Mouse (Mus musculus) mesoderm, embryonic 11.5 days (tissue): Measurements from ENCODE around the gene Adgrg3.

Experiments used
- DNase-seq: peaks from one replicate; pipeline ENCODE4 v3.0.0-alpha.2; 2012; ENCODE audit warnings: low read depth, low spot score

Adgrg3 gene

GRCm38 (mm10) chr8:95017451-95017850 lies at the start of gene Adgrg3:
Gene Adgrg3 (plus strand): TSS chr8:95017692.
- DNase-seq = no peak

- DNase-seq = no peak
These were observed 44.2 kb upstream of the Adgrg3 start for GRCm38 (mm10) chr8:94973270-94973669.

- no peak for DNase-seq
These were observed 43.7 kb upstream of the Adgrg3 start for GRCm38 (mm10) chr8:94973786-94974185.

- no peak for DNase-seq
These were observed 42.9 kb upstream of the Adgrg3 start, which contains the start of gene Adgrg1 for GRCm38 (mm10) chr8:94974467-94975165. Gene Adgrg1 (plus strand): TSS chr8:94974751.

GRCm38 (mm10) chr8:94976651-94977417 lies 40.7 kb upstream of the Adgrg3 start:
- DNase-seq = no peak

- no peak for DNase-seq
These were observed 39.4 kb upstream of the Adgrg3 start for GRCm38 (mm10) chr8:94978131-94978530.

DNA sequence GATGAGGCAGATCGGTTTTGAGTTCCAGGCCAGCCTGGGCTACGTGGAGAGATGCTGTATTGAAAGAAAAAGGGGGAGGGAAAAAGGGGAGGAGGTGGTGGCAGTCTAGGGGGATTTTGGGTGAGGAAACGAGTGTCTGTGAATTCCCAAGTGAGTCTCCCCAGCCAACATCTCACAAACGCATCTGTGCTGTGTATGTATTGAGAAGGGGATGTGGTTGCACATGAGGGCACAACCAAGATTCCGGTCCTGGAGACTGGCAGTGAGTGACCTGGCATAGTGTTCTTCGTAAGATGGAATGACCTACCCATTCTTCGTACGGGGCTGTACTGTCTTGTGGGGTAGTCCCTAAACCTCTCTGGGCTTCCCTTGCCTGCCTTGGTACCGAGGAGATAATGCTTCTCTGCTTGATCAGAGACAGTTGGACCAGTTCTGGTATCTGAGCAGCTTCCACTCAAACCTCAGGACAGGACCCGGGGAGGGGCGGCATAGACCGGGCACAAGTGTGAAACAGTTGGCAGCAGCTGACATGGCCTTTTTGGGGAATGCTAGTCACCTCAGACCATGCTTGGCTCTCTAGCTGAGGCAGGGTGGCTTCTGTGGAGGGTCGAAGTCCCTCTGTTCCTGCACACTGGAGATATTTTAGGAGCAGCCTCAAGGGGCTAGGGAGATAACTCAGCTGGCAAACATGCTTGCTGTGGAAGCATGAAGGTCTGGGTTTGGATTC lies 38.7 kb upstream of the Adgrg3 start:
- DNase-seq = no peak

- no peak for DNase-seq
These were observed 37.3 kb upstream of the Adgrg3 start for GRCm38 (mm10) chr8:94980176-94980575.

- DNase-seq = no peak
These were observed 36.5 kb upstream of the Adgrg3 start for GRCm38 (mm10) chr8:94980976-94981375.

- DNase-seq = no peak
These were observed 35.6 kb upstream of the Adgrg3 start for GRCm38 (mm10) chr8:94981848-94982247.

DNA sequence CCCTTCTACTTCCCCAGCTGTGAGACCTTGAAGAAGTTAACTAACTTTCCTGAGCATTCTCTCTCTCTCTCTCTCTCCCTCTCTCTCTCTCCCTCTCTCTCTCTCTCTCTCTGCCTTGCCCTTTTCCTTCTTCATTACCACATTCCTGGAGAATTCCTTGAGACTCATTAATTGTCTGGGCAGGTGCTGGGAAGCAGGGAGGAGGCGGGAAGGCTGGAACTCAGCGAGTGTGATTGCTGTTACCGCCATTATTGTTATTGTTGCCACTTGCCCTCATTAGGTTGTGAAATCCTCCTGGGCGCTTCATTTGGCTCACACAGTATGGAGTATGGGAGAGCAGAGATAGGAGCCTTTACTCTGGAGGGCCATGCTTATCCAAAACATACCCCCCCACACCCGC lies 34.3 kb upstream of the Adgrg3 start:
- no peak for DNase-seq

- peak; percentile 48 for DNase-seq
These were observed 33.5 kb upstream of the Adgrg3 start for GRCm38 (mm10) chr8:94983881-94984516.

DNA sequence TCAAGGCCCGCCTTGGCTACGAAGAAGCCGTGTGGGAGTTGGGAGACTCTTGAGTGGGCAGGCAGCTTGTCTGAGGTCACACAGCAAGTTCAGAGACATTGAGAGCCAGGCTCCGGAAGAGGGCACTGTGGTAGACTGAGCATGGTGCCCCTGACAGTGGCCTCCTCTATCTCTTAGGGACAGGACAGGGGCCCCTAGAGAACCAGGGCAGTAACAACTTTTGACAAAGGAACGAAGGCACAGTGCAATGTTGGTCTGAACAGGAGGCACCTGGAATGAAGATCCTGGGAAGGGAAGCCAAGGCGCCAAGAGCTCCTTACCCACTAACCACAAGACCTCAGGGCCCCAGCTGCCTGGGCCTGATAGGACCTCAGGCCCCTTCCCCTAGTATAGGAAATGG lies 32.5 kb upstream of the Adgrg3 start:
- no peak for DNase-seq

GRCm38 (mm10) chr8:94986676-94987075 lies 30.8 kb upstream of the Adgrg3 start:
- no peak for DNase-seq

GRCm38 (mm10) chr8:94987553-94987952 lies 29.9 kb upstream of the Adgrg3 start:
- no peak for DNase-seq

DNA sequence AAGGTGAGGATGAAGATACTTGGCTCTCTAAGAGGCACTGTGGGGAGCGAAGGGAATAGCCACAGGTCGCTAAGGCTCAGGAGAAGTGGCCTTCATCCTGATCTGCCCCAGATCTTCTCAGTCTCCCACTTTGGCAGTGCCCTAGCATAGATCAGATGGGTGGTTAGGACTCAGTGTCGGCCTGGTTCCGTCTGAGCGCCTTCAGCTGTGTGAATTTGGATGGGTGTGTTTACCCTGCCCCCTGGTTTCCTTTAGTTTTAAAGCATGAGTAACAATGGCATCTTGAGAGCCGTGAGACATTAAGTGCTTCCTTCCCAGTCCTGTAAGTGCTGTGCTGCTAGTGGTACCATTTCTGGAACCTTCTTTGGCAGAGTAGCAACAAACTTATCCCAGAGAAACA lies 28.9 kb upstream of the Adgrg3 start:
- DNase-seq = no peak

DNA sequence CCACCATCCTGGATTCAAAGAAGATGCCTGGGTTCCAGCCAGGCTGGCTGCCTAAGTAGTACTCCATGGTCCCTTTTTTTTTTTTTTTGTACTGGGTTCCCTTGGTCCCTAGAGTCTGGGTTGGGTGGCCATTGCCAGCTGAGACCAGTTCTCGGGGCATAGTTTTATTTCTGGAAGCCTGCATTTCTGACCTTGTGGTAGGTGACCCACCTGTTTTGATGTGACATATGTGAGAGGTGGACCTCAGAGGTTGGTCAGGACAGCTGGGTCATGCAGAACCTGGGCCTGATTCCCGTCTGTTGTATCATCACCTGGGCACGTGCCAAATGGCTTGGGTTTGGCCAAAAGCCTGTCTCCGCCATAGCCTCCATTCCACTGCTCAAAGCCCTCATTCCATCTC lies 27.8 kb upstream of the Adgrg3 start:
- no peak for DNase-seq

DNA sequence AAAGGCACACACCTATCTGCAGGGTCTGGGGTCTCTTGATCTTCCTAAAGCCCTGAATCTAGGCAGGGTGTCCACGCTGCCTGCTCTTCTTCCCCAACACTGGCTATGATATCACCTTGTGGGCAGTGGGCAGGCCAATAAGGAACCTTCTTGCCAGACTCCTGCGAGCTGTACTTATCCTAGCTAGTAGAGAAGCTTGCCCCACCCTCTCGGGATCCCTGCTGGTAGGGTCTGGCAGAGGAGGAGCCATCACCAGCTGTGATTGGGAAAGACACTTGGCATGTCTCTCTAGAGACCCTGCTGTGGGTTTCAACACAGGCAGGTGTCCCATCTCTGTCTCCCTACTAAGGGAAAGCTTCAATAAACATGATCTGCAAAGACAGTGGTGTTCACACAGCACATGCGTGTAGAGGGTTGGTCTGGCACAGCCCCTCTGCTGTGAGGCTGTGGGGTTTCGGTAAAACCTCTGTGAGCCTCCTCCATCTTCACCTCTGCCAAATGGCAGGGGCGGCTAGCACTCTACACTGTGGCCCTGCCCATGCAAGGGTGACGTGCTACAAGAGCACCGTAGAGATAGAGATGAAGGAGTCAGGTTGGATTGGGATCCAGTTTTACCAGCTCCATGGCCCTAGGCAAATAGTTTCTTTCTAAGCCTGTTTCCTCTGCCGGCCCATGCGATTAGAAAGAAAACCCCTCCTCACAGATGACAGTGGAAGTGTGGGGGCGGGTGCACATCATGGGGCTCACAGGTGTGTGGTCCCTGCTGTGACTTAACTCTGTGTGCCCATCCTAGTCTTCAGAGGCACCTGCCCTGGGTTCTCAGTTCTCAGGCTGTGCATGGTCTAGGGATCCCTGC lies 26.7 kb upstream of the Adgrg3 start:
- no peak for DNase-seq

- DNase-seq = no peak
These were observed 26.0 kb upstream of the Adgrg3 start for GRCm38 (mm10) chr8:94991454-94991994.

DNA sequence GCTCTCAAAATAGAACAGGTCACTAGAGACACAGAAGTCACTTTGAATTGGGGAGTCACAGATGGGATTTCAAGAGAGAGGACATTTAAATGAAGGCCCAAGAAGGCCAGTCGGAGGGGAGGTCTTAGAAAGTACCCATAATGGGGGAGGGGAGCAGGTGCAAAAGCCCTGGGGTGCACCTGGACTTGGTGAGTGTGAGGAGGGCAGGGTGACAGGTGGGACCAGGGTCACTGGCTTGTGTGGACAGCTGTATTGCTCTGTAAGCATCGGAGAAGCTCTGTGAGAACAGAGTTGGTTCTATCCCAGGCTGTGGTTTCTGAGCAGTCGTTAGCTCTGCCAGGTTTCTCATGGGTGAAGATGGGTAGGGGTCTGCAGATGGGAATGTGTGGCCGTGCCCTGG lies 25.5 kb upstream of the Adgrg3 start:
- DNase-seq = no peak

GRCm38 (mm10) chr8:94992534-94992933 lies 25.0 kb upstream of the Adgrg3 start:
- no peak for DNase-seq
